In genomic region chr7:70300516-70300915, GRCm38 (mm10) we compare ENCODE assay signal across 9 mouse cellular contexts.
DNase-seq lines count a peak whose midpoint lies in the region; ATAC-seq lines count a peak whose summit lies in the region.
"Had no signal": no experiment of that assay in that cellular context is flagged by ENCODE, and none has a peak within 500 bp of the region (broad histone marks: within the 10 kb centered on the region; RNA-seq: fewer than 3 reads in every experiment).

No protein-coding gene starts in this region.

- H3K27ac ChIP-seq in midbrain, embryonic 16.5 days (ENCODE audit: low read length), result no peak overlapping the region
- H3K27ac ChIP-seq: limb, embryonic 13.5 days had no signal

- H3K4me3 ChIP-seq in midbrain, embryonic 16.5 days (ENCODE audit: low read depth, low read length), result no peak overlapping the region
- H3K4me3 ChIP-seq: limb, embryonic 13.5 days had no signal

- no peaks in the 10 kb centered on the region for H3K9me3 ChIP-seq in midbrain, embryonic 16.5 days (replicated peaks; ENCODE audit: control insufficient read depth, low read length, poor library complexity, severe bottlenecking)
- H3K9me3 ChIP-seq: limb, embryonic 13.5 days had no signal

- H3K4me1 ChIP-seq in midbrain, embryonic 16.5 days (ENCODE audit: control insufficient read depth, insufficient read depth, low read length), result no peaks in the 10 kb centered on the region
- H3K4me1 ChIP-seq: limb, embryonic 13.5 days had no signal

- no peak overlapping the region for H3K9ac ChIP-seq in midbrain, embryonic 16.5 days (ENCODE audit: low read depth, low read length)
- H3K9ac ChIP-seq: limb, embryonic 13.5 days had no signal

- DNase-seq in testis, postnatal 14 days (ENCODE audit: low spot score), result peak; percentile 20
- DNase-seq in testis, postnatal 10 days (ENCODE audit: low spot score), result no peak
- peak; percentile 15 to 56 for DNase-seq in heart, adult 9 months (ENCODE audit: low spot score in 2 of 2)
- peak; percentile 73 for DNase-seq in lung, postnatal 10 days
- DNase-seq in cerebellum, postnatal 36 days, result no peak

- 83% methylated on average over 5 of the region's 5 CpGs for WGBS in midbrain, embryonic 16.5 days

- H3K36me3 ChIP-seq in midbrain, embryonic 16.5 days (ENCODE audit: control insufficient read depth, insufficient read depth, low read length), result no peaks in the 10 kb centered on the region
- H3K36me3 ChIP-seq: limb, embryonic 13.5 days had no signal

- H3K4me2 ChIP-seq in midbrain, embryonic 16.5 days (ENCODE audit: low read length), result no peak overlapping the region
- H3K4me2 ChIP-seq: limb, embryonic 13.5 days had no signal

- ATAC-seq in CD4-positive, CD25-positive, alpha-beta regulatory T cell, adult 4 months, result no peak
- ATAC-seq in midbrain, embryonic 16.5 days, result no peak
- ATAC-seq in megakaryocyte-erythroid progenitor cell, adult 5-6 weeks (replicated peaks; ENCODE audit: low FRiP score, low TSS enrichment, poor library complexity, severe bottlenecking), result no peak

- no peaks in the 10 kb centered on the region for H3K27me3 ChIP-seq in midbrain, embryonic 16.5 days (ENCODE audit: control insufficient read depth, insufficient read depth, low read depth, low read length)

Comparison
In these comparisons a context has a peak if more than half of its experiments do, and no peak if none do; other contexts are left out.
1. DNase-seq: peak in testis, postnatal 14 days (single experiment), heart, adult 9 months (2 of 2) and lung, postnatal 10 days (single experiment); none in testis, postnatal 10 days (single experiment) and cerebellum, postnatal 36 days (0 of 2).